Mouse (Mus musculus) kidney, embryonic 16.5 days (tissue): ENCODE measurements around the gene Akr1c14. TPM values are rescaled to one million over a fixed set of nuclear protein-coding genes. Genes with fewer than 3 reads are reported as not detected.
A peak's percentile ranks its signal among the peaks of the same experiment; 100 is the strongest.
"Not testable (repeated sequence)": the region's sequence is repeated elsewhere in the genome, so short reads cannot be mapped to it uniquely, and the experiment has no call there.

Experiments used
- ATAC-seq: fragments of 200-750 bp; cut with Nextera tagmentation; 2 replicates; pipeline ENCODE4 v1.8.0; 2017; ENCODE audit warnings: moderate TSS enrichment; ENCODE audit not compliant: low FRiP score, low TSS enrichment
- H3K27ac ChIP-seq: fragments of 300-500 bp; sonication (generic); 2 replicates; pipeline ENCODE4 v1.5.1; 2014; ENCODE audit warnings: low read length
- H3K27me3 ChIP-seq: fragments of 300-500 bp; sonication (generic); 2 replicates; pipeline ENCODE4 v1.6.1; 2014; ENCODE audit warnings: low read length, control low read depth, mixed read lengths; ENCODE audit not compliant: insufficient read depth
- H3K36me3 ChIP-seq: fragments of 300-500 bp; sonication (generic); 2 replicates; pipeline ENCODE4 v1.6.1; 2014; ENCODE audit warnings: low read length, control low read depth, mixed read lengths; ENCODE audit not compliant: insufficient read depth
- H3K4me1 ChIP-seq: fragments of 300-500 bp; sonication (generic); 2 replicates; pipeline ENCODE4 v1.6.1; 2014; ENCODE audit warnings: low read length, control low read depth, mixed read lengths; ENCODE audit not compliant: insufficient read depth
- H3K4me2 ChIP-seq: fragments of 300-500 bp; sonication (generic); replicated peaks from 2 replicates; pipeline ENCODE4 v1.6.1; 2014; ENCODE audit warnings: low read depth, low read length
- H3K4me3 ChIP-seq: fragments of 300-500 bp; sonication (generic); 2 replicates; pipeline ENCODE4 v1.5.1; 2014; ENCODE audit warnings: mild to moderate bottlenecking, low read length
- H3K9ac ChIP-seq: fragments of 300-500 bp; sonication (generic); replicated peaks from 2 replicates; pipeline ENCODE4 v1.6.1; 2014; ENCODE audit warnings: low read length
- H3K9me3 ChIP-seq: fragments of 300-500 bp; sonication (generic); 2 replicates; pipeline ENCODE4 v1.6.1; 2016; ENCODE audit warnings: low read length, control low read depth
- WGBS: fragments of 180-500 bp; shearing (Covaris S2); extraction: QIAGEN DNeasy Blood & Tissue Kit; methylation state at CpG from one replicate; pipeline ENCODE4 v1.1.7; 2014; 5-methylcytosine and 5-hydroxymethylcytosine counted together
- polyA plus RNA-seq: library from polyadenylated mRNA; unstranded; fragments of >200 nt; fragmentation: Nextera tagmentation; extraction: Ambion mirVana; gene quantifications from 2 replicates; pipeline ENCODE4 v1.2.1, GENCODE M21; 2015

The Akr1c14 gene
- polyA plus RNA-seq, 1 experiment from 2014 or later = 1.6 TPM

DNA sequence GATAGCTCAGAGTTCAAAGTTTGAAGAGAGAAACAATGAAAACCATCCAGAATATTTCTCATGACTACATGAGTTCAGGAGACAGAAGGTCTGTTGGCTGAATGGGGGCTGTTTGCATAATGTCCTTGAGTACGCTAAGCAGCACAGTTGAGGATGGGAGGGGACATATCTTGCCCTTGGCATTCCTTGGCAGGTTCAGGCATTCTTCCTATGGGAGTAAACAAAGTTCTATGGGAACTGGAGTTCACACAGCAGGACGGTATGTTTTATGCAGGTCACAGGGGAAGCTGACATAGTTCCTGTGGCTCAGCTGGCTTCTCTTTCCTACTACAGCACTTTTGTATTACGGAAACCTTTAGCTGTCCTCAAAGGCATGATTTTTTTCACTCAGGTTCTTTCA lies 6.6 kb downstream of the Akr1c14 start:
- Histone ChIP-seq H3K9ac (no peak overlapping the region), H3K27me3 (no peaks in the 10 kb centered on the region), H3K4me2 (no peak overlapping the region), H3K27ac (no peak overlapping the region), H3K9me3 (no peaks in the 10 kb centered on the region), H3K4me3 (no peak overlapping the region), H3K36me3 (no peaks in the 10 kb centered on the region), H3K4me1 (peaks cover 7% of the 10 kb centered on the region; the same call in 1 of the 2 replicates)
- ATAC-seq = no peak
- WGBS = 68% methylated on average over 3 of the region's 3 CpGs

DNA sequence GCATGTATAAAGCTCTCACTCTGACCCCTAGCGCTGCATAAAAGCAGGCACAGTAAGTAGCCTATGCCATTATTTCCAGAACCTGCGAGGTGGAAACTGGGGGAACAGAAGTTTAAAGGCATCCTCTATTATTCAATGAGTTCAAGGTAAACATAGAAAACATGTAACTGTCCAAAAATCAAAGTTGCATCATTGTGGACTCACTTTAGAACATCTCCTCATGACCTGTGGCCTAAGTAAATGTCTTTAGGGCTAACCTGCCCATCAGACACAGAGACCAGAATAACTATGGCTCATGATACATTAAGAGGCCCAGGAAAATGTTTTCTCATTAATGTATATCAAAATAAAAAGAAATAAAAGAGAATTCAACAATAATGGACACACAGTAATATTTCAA lies 7.4 kb downstream of the Akr1c14 start:
- Histone ChIP-seq H3K4me2 (no peak overlapping the region), H3K36me3 (no peaks in the 10 kb centered on the region), H3K9ac (no peak overlapping the region), H3K27ac (no peak overlapping the region), H3K4me1 (peaks cover 7% of the 10 kb centered on the region; the same call in 1 of the 2 replicates), H3K27me3 (no peaks in the 10 kb centered on the region), H3K4me3 (no peak overlapping the region), H3K9me3 (no peaks in the 10 kb centered on the region)
- no peak for ATAC-seq
- WGBS = 87% methylated on average over 2 of the region's 2 CpGs

DNA sequence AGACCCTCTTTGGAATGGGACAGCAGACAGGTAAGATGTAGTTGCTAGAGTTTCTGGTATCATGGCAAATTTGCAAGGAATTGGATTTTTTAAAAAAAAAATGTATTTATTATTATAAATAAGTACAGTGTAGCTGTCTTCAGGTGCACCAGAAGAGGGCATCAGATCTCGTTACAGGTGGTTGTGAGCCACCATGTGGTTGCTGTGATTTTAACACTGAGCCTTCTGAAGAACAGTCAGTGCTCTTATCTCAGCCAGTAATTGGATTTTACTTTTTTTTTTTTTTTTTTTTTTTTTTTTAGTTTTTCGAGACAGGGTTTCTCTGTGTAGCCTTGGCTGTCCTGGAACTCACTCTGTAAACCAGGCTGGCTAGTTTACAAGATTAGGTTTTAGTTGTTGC lies 9.4 kb downstream of the Akr1c14 start:
- ATAC-seq, H3K9ac ChIP-seq, H3K9me3 ChIP-seq, H3K4me3 ChIP-seq, H3K4me1 ChIP-seq, H3K36me3 ChIP-seq, H3K27me3 ChIP-seq, H3K4me2 ChIP-seq, H3K27ac ChIP-seq: not testable (repeated sequence)
- 83% methylated on average over 2 of the region's 2 CpGs for WGBS

DNA sequence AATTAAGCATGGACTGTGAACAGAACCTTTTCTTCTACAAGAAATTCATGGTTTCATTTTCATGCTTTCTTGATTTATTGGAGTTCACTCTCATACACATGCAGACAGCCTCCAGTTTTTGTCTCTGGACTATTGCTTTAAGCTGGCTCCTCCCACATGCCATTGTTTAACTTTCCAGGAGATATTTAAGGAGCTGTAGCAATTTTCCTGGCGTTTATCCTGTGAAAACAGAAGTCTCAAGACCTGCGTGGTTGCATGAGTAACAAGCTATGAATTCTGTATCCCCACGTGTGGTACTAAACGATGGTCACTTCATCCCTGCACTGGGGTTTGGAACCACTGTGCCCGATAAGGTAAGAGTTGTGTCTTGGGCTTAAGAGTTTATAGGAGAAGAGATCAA lies 10.6 kb downstream of the Akr1c14 start:
- no peaks in the 10 kb centered on the region for H3K27me3 ChIP-seq
- 32% methylated on average over 5 of the region's 5 CpGs for WGBS
- H3K4me1 ChIP-seq = peaks cover 7% of the 10 kb centered on the region; the same call in 1 of the 2 replicates
- no peaks in the 10 kb centered on the region for H3K36me3 ChIP-seq
- peak overlapping the region; percentile 15; the same call in 1 of the 2 replicates for H3K4me3 ChIP-seq
- H3K9ac ChIP-seq = no peak overlapping the region
- ATAC-seq = 0 out of 2 replicates have a peak, but pooled peaks have one; percentile 42
- H3K27ac ChIP-seq = peak overlapping the region; percentile 50; the same call in 1 of the 2 replicates
- no peaks in the 10 kb centered on the region for H3K9me3 ChIP-seq
- H3K4me2 ChIP-seq = peak overlapping the region; percentile 16; the same call in 1 of the 2 replicates

DNA sequence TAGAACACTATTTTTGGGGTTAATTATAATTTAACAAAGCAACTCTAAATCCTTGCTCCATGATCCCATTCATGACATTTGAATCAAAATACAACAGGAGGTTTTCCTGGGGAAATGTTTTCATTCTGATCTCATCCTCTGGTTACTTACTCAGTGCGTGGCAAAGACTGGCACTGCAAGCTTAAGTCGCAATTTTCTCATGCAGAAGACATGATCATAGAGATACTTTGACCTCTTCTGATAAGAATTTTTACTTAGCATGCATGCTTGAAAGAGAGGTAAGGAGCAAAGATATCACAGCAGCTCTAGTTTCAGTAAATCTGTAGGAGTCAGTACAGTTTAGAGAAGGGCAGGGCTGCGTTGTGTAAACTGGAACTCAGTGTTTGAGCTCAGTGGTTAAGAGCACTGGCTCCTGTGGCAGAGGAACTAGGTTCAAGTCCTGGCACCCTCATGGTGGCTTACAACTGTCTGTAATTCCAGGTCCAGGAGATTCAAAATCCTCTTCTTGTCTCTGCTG lies 11.5 kb downstream of the Akr1c14 start:
- peaks cover 7% of the 10 kb centered on the region; the same call in 1 of the 2 replicates for H3K4me1 ChIP-seq
- no peak overlapping the region for H3K9ac ChIP-seq
- no peaks in the 10 kb centered on the region for H3K27me3 ChIP-seq
- H3K4me2 ChIP-seq = no peak overlapping the region
- no peak for ATAC-seq
- no peak overlapping the region for H3K4me3 ChIP-seq
- 58% methylated on average over 3 of the region's 3 CpGs for WGBS
- H3K36me3 ChIP-seq = no peaks in the 10 kb centered on the region
- H3K9me3 ChIP-seq = no peaks in the 10 kb centered on the region
- no peak overlapping the region for H3K27ac ChIP-seq

DNA sequence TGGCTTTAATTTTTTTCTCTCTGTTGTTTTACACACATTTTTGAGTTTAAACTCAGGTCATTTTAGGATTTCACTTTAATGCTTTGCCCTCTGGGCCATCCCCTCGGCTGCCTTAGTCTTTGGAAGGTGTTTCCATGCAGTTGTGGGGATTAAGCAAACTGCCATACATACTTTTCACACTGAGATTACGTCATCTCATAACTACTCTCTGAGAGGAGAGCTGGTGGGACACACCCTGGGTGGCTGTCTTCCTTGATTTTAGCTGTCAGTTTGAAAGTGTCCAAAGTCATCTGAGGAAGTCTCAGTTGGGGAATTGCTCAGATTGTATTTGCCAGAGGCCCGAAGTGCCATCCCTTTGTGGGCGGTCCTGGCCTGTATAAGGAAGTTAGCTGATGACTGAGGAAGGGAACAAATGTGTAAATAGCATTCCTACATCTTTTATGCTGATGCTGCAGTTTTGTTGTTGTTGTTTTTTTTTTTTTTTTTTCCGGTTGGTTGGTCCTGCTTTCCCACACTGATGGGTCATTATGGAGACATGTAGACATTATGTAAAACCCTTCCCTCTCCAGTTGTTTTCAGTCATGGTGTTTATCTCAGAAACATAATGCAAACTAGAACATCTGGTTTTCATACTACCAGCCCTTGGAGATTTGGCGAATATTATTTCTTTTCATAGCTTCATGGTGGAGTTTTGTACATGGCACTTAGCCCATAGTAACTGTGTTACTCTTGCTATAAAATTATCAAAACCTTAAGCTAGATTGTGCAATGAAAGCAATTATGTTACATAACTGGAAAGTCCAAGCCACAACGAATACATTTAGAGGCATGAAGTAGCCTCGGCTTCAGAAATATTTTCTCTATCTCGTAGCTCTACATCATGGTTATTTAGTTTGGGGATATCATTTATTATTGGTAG lies 28.0 kb downstream of the Akr1c14 start:
- no peaks in the 10 kb centered on the region for H3K36me3 ChIP-seq
- WGBS = 88% methylated on average over 9 of the region's 9 CpGs
- no peak overlapping the region for H3K4me2 ChIP-seq
- no peaks in the 10 kb centered on the region for H3K4me1 ChIP-seq
- no peak overlapping the region for H3K9ac ChIP-seq
- no peak overlapping the region for H3K27ac ChIP-seq
- H3K27me3 ChIP-seq = no peaks in the 10 kb centered on the region
- 0 out of 2 replicates have a peak, but pooled peaks cover 3% of the 10 kb centered on the region for H3K9me3 ChIP-seq
- no peak overlapping the region for H3K4me3 ChIP-seq
- ATAC-seq = no peak

DNA sequence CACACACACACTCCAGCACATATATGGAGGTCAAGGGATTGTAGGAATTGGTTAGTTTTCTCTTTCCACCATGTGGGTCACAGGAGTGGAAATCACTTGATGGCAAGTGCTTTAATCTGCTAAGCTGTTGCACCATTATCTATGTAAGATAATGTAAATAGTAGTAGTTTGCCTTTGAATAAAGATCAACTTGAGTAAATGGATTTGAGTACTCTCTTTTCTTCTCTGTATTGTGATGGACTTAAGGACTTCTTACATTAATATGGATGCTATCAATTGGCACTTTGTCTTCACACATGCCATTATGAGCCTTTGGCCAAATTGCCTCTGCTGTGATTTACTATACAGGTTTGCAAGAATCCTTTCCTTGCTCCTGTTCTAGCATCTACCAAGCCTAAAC lies 31.1 kb downstream of the Akr1c14 start:
- no peaks in the 10 kb centered on the region for H3K27me3 ChIP-seq
- no peak overlapping the region for H3K4me3 ChIP-seq
- H3K9me3 ChIP-seq = peaks cover 6% of the 10 kb centered on the region; the same call in 1 of the 2 replicates
- no peak for ATAC-seq
- H3K27ac ChIP-seq = no peak overlapping the region
- H3K9ac ChIP-seq = no peak overlapping the region
- H3K36me3 ChIP-seq = no peaks in the 10 kb centered on the region
- no peaks in the 10 kb centered on the region for H3K4me1 ChIP-seq
- H3K4me2 ChIP-seq = no peak overlapping the region

DNA sequence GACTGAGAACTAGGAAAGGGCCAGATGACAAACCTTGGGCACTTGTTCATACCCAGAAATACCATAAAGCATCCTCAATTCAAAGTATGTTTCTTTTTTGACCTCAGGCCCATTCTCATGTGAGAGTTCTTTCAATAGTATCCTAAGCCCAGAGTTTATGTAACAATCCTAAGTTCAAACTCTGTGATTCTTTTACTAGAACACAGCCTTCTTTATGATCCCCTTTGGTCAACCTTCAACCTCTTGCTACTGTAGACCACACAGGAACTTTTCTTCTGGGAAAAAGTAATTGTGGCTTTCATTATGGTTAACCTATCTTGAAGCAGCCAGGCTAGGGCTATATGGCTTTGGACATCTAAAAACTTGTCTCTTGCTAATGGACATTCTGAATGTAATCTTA lies 52.9 kb downstream of the Akr1c14 start:
- Histone ChIP-seq H3K36me3 (no peaks in the 10 kb centered on the region), H3K4me2 (no peak overlapping the region), H3K4me3 (no peak overlapping the region), H3K9me3 (no peaks in the 10 kb centered on the region), H3K27me3 (no peaks in the 10 kb centered on the region), H3K4me1 (no peaks in the 10 kb centered on the region), H3K9ac (no peak overlapping the region), H3K27ac (no peak overlapping the region)
- ATAC-seq = no peak

DNA sequence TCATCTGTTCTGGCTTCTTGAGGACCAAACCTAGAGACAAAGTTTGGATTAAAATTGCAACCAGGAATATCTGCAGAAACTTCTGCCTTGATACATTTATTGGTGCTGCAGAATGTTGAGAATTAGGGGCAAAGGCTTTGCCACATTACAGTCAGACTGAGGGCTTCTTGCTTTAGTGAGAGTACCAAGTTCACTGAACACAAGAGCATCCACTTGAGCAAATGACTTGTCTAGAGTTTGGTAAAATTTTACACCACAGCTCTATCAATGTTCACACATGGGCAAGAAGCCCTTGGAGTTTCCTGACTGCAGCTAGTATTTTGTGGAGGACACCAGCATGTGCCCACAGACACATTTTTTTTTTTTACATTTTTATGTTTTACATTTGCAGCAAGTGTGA lies 53.9 kb downstream of the Akr1c14 start:
- no peaks in the 10 kb centered on the region for H3K36me3 ChIP-seq
- ATAC-seq = no peak
- no peak overlapping the region for H3K27ac ChIP-seq
- H3K4me3 ChIP-seq = no peak overlapping the region
- H3K27me3 ChIP-seq = no peaks in the 10 kb centered on the region
- no peaks in the 10 kb centered on the region for H3K4me1 ChIP-seq
- no peak overlapping the region for H3K9ac ChIP-seq
- no peaks in the 10 kb centered on the region for H3K9me3 ChIP-seq
- no peak overlapping the region for H3K4me2 ChIP-seq
